Mouse (Mus musculus): ENCODE measurements around the gene Prl3c1. TPM values are rescaled to one million over a fixed set of nuclear protein-coding genes. Genes with fewer than 3 reads are reported as not detected.

Prl3c1 gene
- not detected for polyA plus RNA-seq (2017; shearing (Covaris generic))

DNA sequence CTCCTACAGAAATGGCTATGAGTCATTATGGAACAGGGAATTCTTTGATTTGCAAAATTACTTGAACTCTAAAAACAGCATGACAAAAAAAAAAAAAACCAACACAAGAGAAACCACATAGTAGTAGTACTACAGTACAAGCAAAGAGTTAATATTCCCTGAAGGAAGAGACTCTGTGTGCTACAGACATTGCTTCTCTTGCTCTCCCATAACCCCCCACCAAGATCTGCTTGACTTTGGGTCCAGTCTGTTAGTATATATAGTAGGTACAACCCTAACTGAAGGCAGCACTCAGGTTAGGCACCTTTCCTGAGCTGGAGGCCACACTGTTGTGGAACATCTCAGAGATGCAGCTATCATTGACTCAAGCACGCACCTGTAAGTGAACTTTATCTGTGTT lies at the start of gene Prl3c1:
Gene Prl3c1, plus strand, starts transcription at position 301 of the 400 bp plus-strand sequence.

DNA sequence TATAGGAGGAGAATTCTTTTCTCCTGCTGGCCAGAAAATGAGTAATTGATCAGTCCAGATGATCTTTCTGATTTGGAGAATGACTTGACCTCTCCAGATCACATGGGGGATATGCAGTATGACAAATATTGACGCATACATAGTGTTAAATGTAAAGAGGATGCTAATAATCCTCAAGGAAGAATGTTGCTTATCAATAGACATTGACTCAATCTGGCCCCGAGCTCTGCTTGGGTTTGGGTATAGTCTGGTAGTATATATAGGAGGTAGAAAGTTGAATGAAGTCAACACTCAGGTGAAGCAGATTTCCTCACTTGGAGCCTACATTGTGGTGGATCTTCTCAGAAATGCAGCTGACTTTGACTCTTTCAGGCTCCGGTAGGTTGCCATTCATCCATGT lies 40.0 kb upstream of the Prl3c1 start, which contains the start of gene Prl3d3:
Gene Prl3d3, plus strand, starts transcription at position 301 of the 400 bp plus-strand sequence.

DNA sequence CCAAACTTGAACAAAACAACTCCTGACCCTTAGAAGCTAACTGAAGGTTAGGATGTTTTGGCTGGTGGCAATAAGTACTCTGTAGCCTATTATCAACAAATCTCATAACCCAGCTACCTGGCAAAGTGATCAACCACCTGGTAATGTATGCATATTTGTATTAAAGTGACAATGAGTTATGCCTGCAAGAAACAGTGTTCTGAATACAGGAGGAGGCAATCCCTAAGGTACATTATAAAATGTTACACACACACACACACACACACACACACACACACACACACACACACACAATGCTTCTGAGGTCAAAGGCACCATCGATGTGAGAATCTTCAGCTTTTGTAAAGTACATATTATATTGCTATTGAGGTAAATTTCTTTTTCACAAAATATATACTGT lies 45.1 kb downstream of the Prl3c1 start, which contains the start of gene Prl3b1:
Gene Prl3b1, plus strand, starts transcription at position 301 of the 400 bp plus-strand sequence.

Other genes with a start within 250 kb of the Prl3c1 start
- under 1 TPM in 1 of 2 experiments, not detected in 1; 0.40 TPM for gene Prl, start 139.1 kb upstream of the Prl3c1 start, polyA plus RNA-seq (2017; shearing (Covaris generic))
- gene Prl3d1, start 102.5 kb upstream of the Prl3c1 start, polyA plus RNA-seq (2017; shearing (Covaris generic)): under 1 TPM in 1 of 2 experiments, not detected in 1; 0.33 TPM
- not detected for gene Prl3d2, start 75.0 kb upstream of the Prl3c1 start, polyA plus RNA-seq (2017; shearing (Covaris generic))
- not detected for gene Prl3d3, start 39.9 kb upstream of the Prl3c1 start, polyA plus RNA-seq (2017; shearing (Covaris generic))
- gene Prl3b1, start 45.2 kb downstream of the Prl3c1 start, polyA plus RNA-seq (2017; shearing (Covaris generic)): not detected
- gene Prl3a1, start 62.8 kb downstream of the Prl3c1 start, polyA plus RNA-seq (2017; shearing (Covaris generic)): not detected
- gene Prl6a1, start 116.0 kb downstream of the Prl3c1 start, polyA plus RNA-seq (2017; shearing (Covaris generic)): under 1 TPM; 0.36 to 0.66 TPM
- gene Prl8a2, start 149.0 kb downstream of the Prl3c1 start, polyA plus RNA-seq (2017; shearing (Covaris generic)): not detected
- gene Prl2b1, start 194.2 kb downstream of the Prl3c1 start, polyA plus RNA-seq (2017; shearing (Covaris generic)): not detected
- gene Prl8a6, start 242.0 kb downstream of the Prl3c1 start, polyA plus RNA-seq (2017; shearing (Covaris generic)): 1 to 10 TPM in 1 of 2 experiments, not detected in 1; 1.3 TPM

Data from inflammation-experienced regulatory T-cells (primary cell).